Mouse (Mus musculus): ENCODE results near the gene Six5. TPM values are rescaled to one million over a fixed set of nuclear protein-coding genes. Genes with fewer than 3 reads are reported as not detected.

The Six5 gene
- polyA plus RNA-seq, 1 experiment, result 3.3 TPM

- no peaks in the 10 kb centered on the region for H3K27me3 ChIP-seq (ENCODE audit: control insufficient read depth, insufficient read depth, low read length)
- H3K4me1 ChIP-seq (ENCODE audit: control insufficient read depth, insufficient read depth, low read length), result peaks cover 10% of the 10 kb centered on the region; the same call in 1 of the 2 replicates
- H3K36me3 ChIP-seq (ENCODE audit: control insufficient read depth, insufficient read depth, low read length), result no peaks in the 10 kb centered on the region
- no peak overlapping the region for H3K27ac ChIP-seq (ENCODE audit: control insufficient read depth, insufficient read depth, low read depth, low read length)
- no peak for TF ChIP-seq CTCF (IDR thresholded peaks at IDR 0.05; ENCODE audit: control insufficient read depth, insufficient read depth, insufficient replicate concordance, low read depth, low read length)
- no peak for TF ChIP-seq POLR2A (IDR thresholded peaks at IDR 0.05; ENCODE audit: control insufficient read depth, low read depth, low read length)
- H3K4me3 ChIP-seq (ENCODE audit: control insufficient read depth, low read depth, low read length), result no peak overlapping the region
Measured at GRCm38 (mm10) chr7:19127744-19128143, 33.4 kb downstream of the Six5 start.

DNA sequence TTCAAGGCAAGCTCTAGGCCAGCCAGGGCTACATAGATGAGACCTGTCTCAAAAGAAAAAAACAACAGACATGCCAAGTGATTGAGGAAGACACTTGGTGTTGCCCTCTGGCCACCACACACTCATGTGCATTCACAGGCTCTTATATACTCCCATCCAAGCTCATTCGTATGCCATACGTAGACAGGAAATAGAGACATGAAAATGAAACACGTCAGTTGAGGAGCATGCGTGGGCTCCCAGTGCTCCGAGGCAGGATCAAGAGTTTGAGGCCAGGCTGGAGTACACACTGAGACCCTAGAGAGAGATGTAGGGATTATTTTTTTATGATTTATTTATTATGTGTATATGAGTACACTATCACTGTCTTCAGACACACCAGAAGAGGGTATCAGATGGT is 35.0 kb downstream of the Six5 start:
- Histone ChIP-seq H3K27ac (ENCODE audit: control insufficient read depth, insufficient read depth, low read depth, low read length) (no peak overlapping the region), H3K4me3 (ENCODE audit: control insufficient read depth, low read depth, low read length) (no peak overlapping the region), H3K27me3 (ENCODE audit: control insufficient read depth, insufficient read depth, low read length) (no peaks in the 10 kb centered on the region), H3K36me3 (ENCODE audit: control insufficient read depth, insufficient read depth, low read length) (no peaks in the 10 kb centered on the region), H3K4me1 (ENCODE audit: control insufficient read depth, insufficient read depth, low read length) (peaks cover 10% of the 10 kb centered on the region; the same call in 1 of the 2 replicates)
- TF ChIP-seq CTCF (IDR thresholded peaks at IDR 0.05; ENCODE audit: control insufficient read depth, insufficient read depth, insufficient replicate concordance, low read depth, low read length) (no peak), POLR2A (IDR thresholded peaks at IDR 0.05; ENCODE audit: control insufficient read depth, low read depth, low read length) (no peak)

DNA sequence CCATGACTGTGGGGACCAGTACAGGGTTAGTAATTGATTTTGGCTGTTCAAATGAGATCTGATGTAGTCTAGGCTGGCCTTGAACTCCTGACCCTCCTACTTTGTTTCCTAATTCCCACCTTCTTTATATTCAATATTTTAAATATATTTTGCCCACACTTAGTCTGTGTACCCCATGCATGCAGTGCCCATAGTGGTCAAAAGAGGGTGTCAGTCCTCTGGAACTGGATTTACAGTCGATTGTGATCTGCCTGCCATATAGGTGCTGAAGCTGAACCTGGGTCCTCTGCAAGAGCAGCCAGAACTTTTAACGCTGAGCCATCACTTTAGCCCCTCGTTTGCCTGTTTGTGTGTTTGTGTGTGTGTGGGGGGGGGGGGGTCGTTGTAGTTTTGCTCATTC is 36.3 kb downstream of the Six5 start:
- peaks cover 10% of the 10 kb centered on the region; the same call in 1 of the 2 replicates for H3K4me1 ChIP-seq (ENCODE audit: control insufficient read depth, insufficient read depth, low read length)
- TF ChIP-seq POLR2A (IDR thresholded peaks at IDR 0.05; ENCODE audit: control insufficient read depth, low read depth, low read length), result no peak
- TF ChIP-seq CTCF (IDR thresholded peaks at IDR 0.05; ENCODE audit: control insufficient read depth, insufficient read depth, insufficient replicate concordance, low read depth, low read length), result no peak
- no peaks in the 10 kb centered on the region for H3K27me3 ChIP-seq (ENCODE audit: control insufficient read depth, insufficient read depth, low read length)
- peak overlapping the region; percentile 86 for H3K27ac ChIP-seq (ENCODE audit: control insufficient read depth, insufficient read depth, low read depth, low read length)
- no peaks in the 10 kb centered on the region for H3K36me3 ChIP-seq (ENCODE audit: control insufficient read depth, insufficient read depth, low read length)
- peak overlapping the region; percentile 85 for H3K4me3 ChIP-seq (ENCODE audit: control insufficient read depth, low read depth, low read length)

DNA sequence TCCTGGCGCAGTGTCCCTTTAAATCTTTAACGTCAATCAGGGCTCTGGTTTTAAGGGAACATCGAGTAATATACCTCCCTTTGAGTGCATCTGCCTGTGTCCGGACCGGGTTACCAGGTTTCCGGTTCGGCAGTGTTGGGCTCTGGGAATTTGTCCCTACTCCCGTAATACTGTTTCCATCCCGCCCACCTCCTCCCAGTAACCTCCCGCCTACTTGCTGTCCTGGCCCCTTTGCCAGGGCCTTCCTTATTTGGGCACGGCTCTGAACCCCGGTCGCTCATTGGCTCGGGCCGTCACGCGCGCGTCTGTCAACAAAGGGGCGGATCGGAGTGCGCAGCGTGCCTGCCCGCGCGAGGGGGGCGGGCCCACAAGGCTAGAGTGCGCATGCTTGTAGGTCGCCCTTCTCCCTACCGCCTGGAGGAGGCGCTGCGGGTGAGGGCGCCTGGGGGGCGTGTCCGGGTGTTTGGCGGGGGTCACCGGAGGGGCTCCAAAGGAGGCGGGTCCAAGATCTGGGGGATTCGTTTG is 37.0 kb downstream of the Six5 start:
- H3K27ac ChIP-seq (ENCODE audit: control insufficient read depth, insufficient read depth, low read depth, low read length), result peak overlapping the region; percentile 86
- H3K36me3 ChIP-seq (ENCODE audit: control insufficient read depth, insufficient read depth, low read length), result no peaks in the 10 kb centered on the region
- H3K4me3 ChIP-seq (ENCODE audit: control insufficient read depth, low read depth, low read length), result peak overlapping the region; percentile 85
- H3K4me1 ChIP-seq (ENCODE audit: control insufficient read depth, insufficient read depth, low read length), result peaks cover 10% of the 10 kb centered on the region; the same call in 1 of the 2 replicates
- H3K27me3 ChIP-seq (ENCODE audit: control insufficient read depth, insufficient read depth, low read length), result no peaks in the 10 kb centered on the region
- TF ChIP-seq POLR2A (IDR thresholded peaks at IDR 0.05; ENCODE audit: control insufficient read depth, low read depth, low read length) (peak; percentile 42; the same call in 1 of the 2 replicates), CTCF (IDR thresholded peaks at IDR 0.05; ENCODE audit: control insufficient read depth, insufficient read depth, insufficient replicate concordance, low read depth, low read length) (peak; percentile 76)

DNA sequence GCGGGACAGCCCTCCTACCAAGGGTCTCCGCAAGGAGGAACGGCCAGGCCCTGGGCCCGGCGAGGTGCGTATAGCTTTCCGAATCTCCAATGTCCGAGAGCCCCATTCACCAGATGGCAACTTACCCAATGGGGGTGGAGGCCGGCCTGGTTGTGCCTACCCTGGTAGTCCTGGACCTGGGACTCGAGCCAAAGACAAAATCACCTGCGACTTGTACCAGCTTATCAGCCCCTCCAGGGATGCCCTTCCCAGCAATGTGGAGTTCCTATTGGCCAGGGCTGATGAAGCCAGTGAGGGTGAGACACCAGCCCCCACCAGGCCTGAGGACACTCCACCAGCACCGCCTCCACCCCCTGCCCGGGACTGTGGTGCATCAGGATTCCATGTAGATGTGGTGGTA is 41.8 kb downstream of the Six5 start:
- Histone ChIP-seq H3K36me3 (ENCODE audit: control insufficient read depth, insufficient read depth, low read length) (peaks cover 3% of the 10 kb centered on the region; the same call in 1 of the 2 replicates), H3K27me3 (ENCODE audit: control insufficient read depth, insufficient read depth, low read length) (no peaks in the 10 kb centered on the region), H3K4me1 (ENCODE audit: control insufficient read depth, insufficient read depth, low read length) (peaks cover 3% of the 10 kb centered on the region; the same call in 1 of the 2 replicates), H3K27ac (ENCODE audit: control insufficient read depth, insufficient read depth, low read depth, low read length) (no peak overlapping the region), H3K4me3 (ENCODE audit: control insufficient read depth, low read depth, low read length) (no peak overlapping the region)
- TF ChIP-seq CTCF (IDR thresholded peaks at IDR 0.05; ENCODE audit: control insufficient read depth, insufficient read depth, insufficient replicate concordance, low read depth, low read length), result no peak
- TF ChIP-seq POLR2A (IDR thresholded peaks at IDR 0.05; ENCODE audit: control insufficient read depth, low read depth, low read length), result no peak

DNA sequence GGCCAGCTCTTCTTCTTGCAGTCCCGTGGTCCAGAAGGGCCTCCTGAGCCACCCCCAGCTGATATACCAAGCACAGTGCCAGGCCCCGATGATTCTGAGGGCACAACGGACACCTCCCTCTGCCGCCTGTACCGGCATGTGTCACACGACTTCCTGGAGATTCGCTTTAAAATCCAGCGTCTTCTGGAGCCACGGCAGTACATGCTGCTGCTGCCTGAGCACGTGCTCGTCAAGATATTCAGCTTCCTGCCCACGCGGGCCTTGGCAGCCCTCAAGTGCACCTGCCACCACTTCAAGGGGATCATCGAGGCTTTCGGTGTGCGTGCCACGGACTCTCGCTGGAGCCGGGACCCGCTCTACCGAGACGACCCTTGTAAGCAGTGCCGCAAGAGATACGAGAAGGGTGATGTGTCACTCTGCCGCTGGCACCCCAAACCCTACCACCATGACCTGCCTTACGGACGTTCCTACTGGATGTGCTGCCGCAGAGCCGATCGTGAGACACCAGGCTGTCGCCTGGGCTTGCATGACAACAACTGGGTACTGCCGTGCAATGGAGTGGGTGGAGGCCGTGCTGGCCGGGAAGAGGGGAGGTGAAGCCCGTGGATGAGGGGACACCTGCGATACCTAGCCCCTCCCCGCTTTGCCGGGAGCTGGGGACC is 42.4 kb downstream of the Six5 start:
- peaks cover 4% of the 10 kb centered on the region; the same call in 1 of the 2 replicates for H3K36me3 ChIP-seq (ENCODE audit: control insufficient read depth, insufficient read depth, low read length)

GRCm38 (mm10) chr7:19137380-19137779 is 43.0 kb downstream of the Six5 start:
- 0 out of 2 replicates have a peak, but pooled peaks have one; percentile 21 for TF ChIP-seq CTCF (IDR thresholded peaks at IDR 0.05; ENCODE audit: control insufficient read depth, insufficient read depth, insufficient replicate concordance, low read depth, low read length)
- no peak for TF ChIP-seq POLR2A (IDR thresholded peaks at IDR 0.05; ENCODE audit: control insufficient read depth, low read depth, low read length)
- Histone ChIP-seq H3K27ac (ENCODE audit: control insufficient read depth, insufficient read depth, low read depth, low read length) (no peak overlapping the region), H3K36me3 (ENCODE audit: control insufficient read depth, insufficient read depth, low read length) (peaks cover 4% of the 10 kb centered on the region; the same call in 1 of the 2 replicates), H3K4me3 (ENCODE audit: control insufficient read depth, low read depth, low read length) (no peak overlapping the region), H3K27me3 (ENCODE audit: control insufficient read depth, insufficient read depth, low read length) (no peaks in the 10 kb centered on the region), H3K4me1 (ENCODE audit: control insufficient read depth, insufficient read depth, low read length) (no peaks in the 10 kb centered on the region)

More for the DNA sequence above, 42.4 kb downstream of the Six5 start:
- Histone ChIP-seq H3K27me3 (ENCODE audit: control insufficient read depth, insufficient read depth, low read length) (no peaks in the 10 kb centered on the region), H3K4me3 (ENCODE audit: control insufficient read depth, low read depth, low read length) (no peak overlapping the region), H3K27ac (ENCODE audit: control insufficient read depth, insufficient read depth, low read depth, low read length) (no peak overlapping the region), H3K4me1 (ENCODE audit: control insufficient read depth, insufficient read depth, low read length) (peaks cover under 1% of the 10 kb centered on the region; the same call in 1 of the 2 replicates)
- TF ChIP-seq CTCF (IDR thresholded peaks at IDR 0.05; ENCODE audit: control insufficient read depth, insufficient read depth, insufficient replicate concordance, low read depth, low read length) (no peak), POLR2A (IDR thresholded peaks at IDR 0.05; ENCODE audit: control insufficient read depth, low read depth, low read length) (no peak)
